Mouse (Mus musculus): ENCODE results near the gene Naa40. TPM values are rescaled to one million over a fixed set of nuclear protein-coding genes. Genes with fewer than 3 reads are reported as not detected.

The Naa40 gene
- polyA plus RNA-seq, 1 experiment from 2014 or later, result 63.9 TPM

- no peak for DNase-seq (ENCODE audit: low spot score)
Observed at GRCm38 (mm10) chr19:7183419-7183818, 57.6 kb downstream of the Naa40 start.

GRCm38 (mm10) chr19:7182273-7182949 is 58.6 kb downstream of the Naa40 start:
- DNase-seq (ENCODE audit: low spot score), result no peak

GRCm38 (mm10) chr19:7181496-7181895 is 59.5 kb downstream of the Naa40 start:
- DNase-seq (ENCODE audit: low spot score), result no peak

GRCm38 (mm10) chr19:7180756-7181405 is 60.1 kb downstream of the Naa40 start:
- DNase-seq (ENCODE audit: low spot score), result no peak

GRCm38 (mm10) chr19:7178841-7179452 is 62.0 kb downstream of the Naa40 start:
- DNase-seq (ENCODE audit: low spot score), result no peak

- DNase-seq (ENCODE audit: low spot score), result no peak
Observed at GRCm38 (mm10) chr19:7177804-7178511, 63.0 kb downstream of the Naa40 start.

- DNase-seq (ENCODE audit: low spot score), result no peak
Observed at GRCm38 (mm10) chr19:7176041-7176696, 64.8 kb downstream of the Naa40 start.

Other genes with a start within 250 kb of the Naa40 start
- 17.9 and 21.3 TPM in 2 replicates for gene Dnajc4, start 248.6 kb downstream of the Naa40 start, polyA plus RNA-seq (2015; fragmentation: Nextera tagmentation; extraction: Ambion mirVana)
- 32.4 and 34.6 TPM in 2 replicates for gene Nudt22, start 245.1 kb downstream of the Naa40 start, polyA plus RNA-seq (2015; fragmentation: Nextera tagmentation; extraction: Ambion mirVana)
- gene Trpt1, start 245.1 kb downstream of the Naa40 start, polyA plus RNA-seq (2015; fragmentation: Nextera tagmentation; extraction: Ambion mirVana), result 5.2 and 5.8 TPM in 2 replicates
- 217 and 226 TPM in 2 replicates for gene Fermt3, start 221.7 kb downstream of the Naa40 start, polyA plus RNA-seq (2015; fragmentation: Nextera tagmentation; extraction: Ambion mirVana)
- gene Stip1, start 201.2 kb downstream of the Naa40 start, polyA plus RNA-seq (2015; fragmentation: Nextera tagmentation; extraction: Ambion mirVana), result 149 and 196 TPM in 2 replicates
- gene Macrod1, start 184.4 kb downstream of the Naa40 start, polyA plus RNA-seq (2015; fragmentation: Nextera tagmentation; extraction: Ambion mirVana), result 15.3 and 16.6 TPM in 2 replicates
- 1.3 and 1.5 TPM in 2 replicates for gene Flrt1, start 135.5 kb downstream of the Naa40 start, polyA plus RNA-seq (2015; fragmentation: Nextera tagmentation; extraction: Ambion mirVana)
- 166 TPM in 2 replicates for gene Otub1, start 34.9 kb downstream of the Naa40 start, polyA plus RNA-seq (2015; fragmentation: Nextera tagmentation; extraction: Ambion mirVana)
- 1,177 and 1,274 TPM in 2 replicates for gene Cox8a, start 23.6 kb downstream of the Naa40 start, polyA plus RNA-seq (2015; fragmentation: Nextera tagmentation; extraction: Ambion mirVana)
- gene Rcor2, start 26.1 kb upstream of the Naa40 start, polyA plus RNA-seq (2015; fragmentation: Nextera tagmentation; extraction: Ambion mirVana), result 7.3 and 8.1 TPM in 2 replicates
- gene Mark2, start 100.7 kb upstream of the Naa40 start, polyA plus RNA-seq (2015; fragmentation: Nextera tagmentation; extraction: Ambion mirVana), result 48.1 and 65.1 TPM in 2 replicates
- gene Spindoc, start 141.8 kb upstream of the Naa40 start, polyA plus RNA-seq (2015; fragmentation: Nextera tagmentation; extraction: Ambion mirVana), result 28.6 and 35.2 TPM in 2 replicates
- gene 2700081O15Rik, start 176.4 kb upstream of the Naa40 start, polyA plus RNA-seq (2015; fragmentation: Nextera tagmentation; extraction: Ambion mirVana), result 5.8 and 7.1 TPM in 2 replicates
- gene Rtn3, start 242.1 kb upstream of the Naa40 start, polyA plus RNA-seq (2015; fragmentation: Nextera tagmentation; extraction: Ambion mirVana), result 192 and 207 TPM in 2 replicates